Mouse (Mus musculus): ENCODE measurements around the gene Ccl6.

The Ccl6 gene

GRCm38 (mm10) chr11:83597796-83598195 lies 4.9 kb upstream of the Ccl6 start:
- no peak for DNase-seq (ENCODE audit: extremely low read depth, low read depth)

DNA sequence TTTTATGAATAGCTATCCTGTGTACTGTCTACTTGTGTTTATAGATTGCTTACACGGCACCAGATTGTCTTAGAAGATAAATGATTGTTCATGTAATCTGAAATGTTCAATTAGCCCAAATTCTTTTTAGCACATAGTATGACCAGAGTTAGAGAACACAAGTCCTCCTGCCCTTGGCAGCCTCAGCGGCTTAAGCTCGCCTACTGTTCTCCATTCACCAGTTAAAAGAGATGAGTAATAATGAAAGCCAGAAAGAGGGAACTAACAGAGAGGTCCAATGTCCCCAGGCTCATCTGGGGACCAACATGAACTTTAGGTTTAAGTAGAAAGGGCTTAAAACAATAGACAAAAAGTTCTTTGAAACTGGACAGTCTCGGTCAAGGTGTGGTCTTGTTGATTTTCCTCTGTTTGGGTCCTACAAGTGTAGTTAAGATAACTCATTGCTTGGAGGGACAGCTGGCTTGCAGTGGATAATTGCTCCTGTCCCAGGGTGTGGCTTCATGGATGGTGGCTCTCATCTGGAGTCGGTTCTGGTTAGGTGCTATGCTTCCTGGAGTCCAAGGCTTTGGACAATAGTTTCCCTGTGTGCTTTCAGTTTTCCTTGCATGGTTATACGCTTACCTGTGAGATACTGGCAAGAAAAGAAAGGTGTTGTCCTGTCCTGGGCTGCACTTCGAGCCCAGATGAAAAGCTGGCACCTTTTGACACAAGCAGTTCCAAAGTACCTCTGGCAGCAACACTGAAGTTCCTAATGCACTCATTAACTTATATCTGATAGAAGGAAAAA lies 3.0 kb upstream of the Ccl6 start:
- DNase-seq (ENCODE audit: extremely low read depth, low read depth) = no peak

DNA sequence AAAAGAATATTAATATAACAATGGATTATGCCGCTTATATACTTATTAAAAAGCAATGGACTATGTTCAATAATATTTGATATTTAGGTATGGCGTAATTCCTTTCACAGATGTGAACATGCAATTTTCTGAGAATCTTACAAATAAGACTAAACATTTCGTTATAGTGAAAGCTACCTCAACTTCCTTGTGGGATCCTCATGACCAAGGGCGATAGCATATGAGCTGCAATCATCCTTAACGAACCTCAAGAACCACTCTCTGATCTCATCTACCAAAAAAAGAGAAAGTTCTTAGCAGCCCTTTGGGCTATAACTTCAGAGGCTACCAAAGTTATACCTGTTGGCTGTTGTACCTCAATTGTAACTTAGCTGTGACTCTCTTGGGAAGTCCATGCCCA lies 566 bp upstream of the Ccl6 start:
- no peak for DNase-seq (ENCODE audit: extremely low read depth, low read depth)

GRCm38 (mm10) chr11:83584232-83584631 lies 8.7 kb downstream of the Ccl6 start:
- no peak for DNase-seq (ENCODE audit: extremely low read depth, low read depth)

DNA sequence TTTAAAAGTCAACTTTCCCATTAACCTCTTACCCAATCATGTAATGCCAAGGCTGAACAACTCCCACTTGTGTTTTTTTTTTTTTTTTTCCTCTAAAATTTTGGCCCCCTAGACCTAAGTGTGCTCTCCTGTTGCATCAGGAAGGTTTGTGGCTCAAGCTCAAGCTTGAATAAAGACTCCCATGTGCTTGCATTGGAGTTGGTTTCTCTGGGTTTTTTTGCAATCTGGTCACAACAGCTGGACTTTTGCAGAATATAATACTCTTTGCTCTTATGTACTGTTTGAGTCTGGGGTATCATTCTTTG lies 9.5 kb downstream of the Ccl6 start:
- no peak for DNase-seq (ENCODE audit: extremely low read depth, low read depth)

GRCm38 (mm10) chr11:83582626-83583449 lies 10.0 kb downstream of the Ccl6 start:
- no peak for DNase-seq (ENCODE audit: extremely low read depth, low read depth)

DNA sequence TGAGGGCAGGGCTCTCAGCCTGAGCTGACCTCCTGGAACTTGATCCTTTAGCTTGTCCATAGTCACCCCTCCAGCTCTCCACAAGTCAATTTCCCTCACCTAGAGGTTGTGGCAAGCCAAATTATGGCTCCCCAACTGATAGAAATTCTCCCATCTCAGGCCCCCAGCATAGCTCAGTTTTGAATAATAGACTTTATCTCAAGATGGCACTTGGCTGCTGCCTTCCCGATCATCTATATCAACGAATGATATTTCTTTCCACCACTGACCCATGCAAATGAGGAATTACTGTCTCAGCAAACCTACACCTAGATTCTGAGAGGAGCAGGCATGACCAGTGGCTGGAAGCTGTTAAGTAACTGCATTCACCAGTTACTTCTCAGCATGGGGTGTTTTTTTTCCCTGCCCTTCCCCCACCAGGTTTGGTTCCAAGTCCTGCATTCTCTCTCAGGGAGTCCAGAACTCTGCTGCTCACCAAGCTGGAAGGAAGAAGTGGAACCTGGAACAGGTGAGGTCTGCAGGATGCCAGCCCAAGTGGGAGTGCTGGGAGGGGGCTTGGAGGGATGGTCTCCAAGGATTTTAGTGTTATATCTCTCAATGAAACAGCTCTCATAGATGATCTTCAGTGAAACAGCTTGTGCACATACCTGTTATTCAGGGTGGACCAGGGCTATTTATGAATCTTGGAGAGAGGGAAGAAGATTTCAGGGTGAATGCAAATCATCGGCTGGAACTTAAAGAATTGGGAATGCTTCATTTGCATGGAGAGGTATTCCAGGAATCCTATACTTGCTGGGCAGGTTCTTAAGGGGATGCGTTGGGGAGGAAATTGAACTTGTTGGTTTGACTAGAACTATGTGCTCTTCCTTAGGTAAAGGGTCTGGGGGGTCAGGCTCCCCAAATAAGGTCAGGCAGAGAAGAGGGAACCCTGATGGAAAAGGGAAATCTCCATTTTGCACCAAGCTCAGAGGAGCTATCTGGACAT lies 11.0 kb downstream of the Ccl6 start:
- DNase-seq (ENCODE audit: extremely low read depth, low read depth) = no peak

- no peak for DNase-seq (ENCODE audit: extremely low read depth, low read depth)
These were observed 12.1 kb downstream of the Ccl6 start for GRCm38 (mm10) chr11:83580699-83581232.

GRCm38 (mm10) chr11:83578999-83579398 lies 13.9 kb downstream of the Ccl6 start:
- DNase-seq (ENCODE audit: extremely low read depth, low read depth) = no peak

GRCm38 (mm10) chr11:83578186-83578760 lies 14.6 kb downstream of the Ccl6 start, which contains the start of gene Ccl9:
Ccl9 (minus strand) TSS chr11:83578636.
- no peak for DNase-seq (ENCODE audit: extremely low read depth, low read depth)

DNA sequence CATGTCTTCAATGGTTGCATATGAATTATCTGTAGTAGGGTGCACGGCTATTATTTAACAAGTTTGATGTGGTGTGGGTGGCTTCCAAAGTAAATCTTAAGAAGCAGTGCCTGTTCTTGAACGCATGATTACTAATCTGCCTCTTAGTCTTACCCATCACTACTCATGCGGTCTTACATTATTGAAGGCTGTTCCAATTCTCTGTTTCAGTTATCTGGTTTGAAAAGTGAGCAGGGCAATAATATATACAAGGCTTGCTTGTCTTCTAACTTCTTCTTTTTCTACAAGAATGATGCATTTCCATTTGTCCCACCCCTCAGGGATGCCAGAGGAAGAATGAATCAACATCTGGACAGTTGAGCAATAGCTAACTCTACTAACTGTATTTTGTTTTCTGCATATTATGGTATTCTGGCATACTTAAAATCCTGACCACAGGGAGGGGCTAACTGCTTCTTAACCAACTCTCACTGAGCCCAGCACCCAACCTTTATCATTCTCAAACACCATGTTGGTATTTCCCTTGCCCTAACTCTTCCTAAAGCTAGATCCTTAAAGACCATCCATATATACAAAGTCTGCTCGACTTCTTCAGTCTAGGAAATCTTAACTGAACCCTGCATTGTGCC lies 15.8 kb downstream of the Ccl6 start:
- DNase-seq (ENCODE audit: extremely low read depth, low read depth) = peak; percentile 89

DNA sequence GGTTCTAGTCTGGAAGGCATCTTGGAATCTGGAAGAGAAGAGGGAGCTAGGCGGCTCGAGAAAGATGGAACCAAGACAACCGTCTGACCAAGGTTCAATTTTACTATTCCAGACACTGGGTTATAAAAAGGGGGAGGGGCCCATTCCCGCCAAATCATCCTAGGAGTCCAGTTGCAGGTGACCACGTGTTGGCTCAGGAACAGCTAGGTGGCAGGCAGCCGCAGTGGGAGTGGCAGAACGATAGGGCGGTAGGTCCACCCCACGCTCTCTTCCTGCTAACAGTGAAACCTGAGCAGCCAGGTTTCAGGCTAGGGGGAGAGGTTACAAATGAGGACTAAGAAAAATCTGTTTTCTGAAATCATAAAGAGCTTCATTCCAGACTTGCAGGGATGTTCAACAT lies 20.1 kb downstream of the Ccl6 start:
- DNase-seq (ENCODE audit: extremely low read depth, low read depth) = no peak

GRCm38 (mm10) chr11:83572223-83572622 lies 20.7 kb downstream of the Ccl6 start:
- peak; percentile 94 for DNase-seq (ENCODE audit: extremely low read depth, low read depth)

GRCm38 (mm10) chr11:83570189-83570588 lies 22.7 kb downstream of the Ccl6 start:
- DNase-seq (ENCODE audit: extremely low read depth, low read depth) = no peak

DNA sequence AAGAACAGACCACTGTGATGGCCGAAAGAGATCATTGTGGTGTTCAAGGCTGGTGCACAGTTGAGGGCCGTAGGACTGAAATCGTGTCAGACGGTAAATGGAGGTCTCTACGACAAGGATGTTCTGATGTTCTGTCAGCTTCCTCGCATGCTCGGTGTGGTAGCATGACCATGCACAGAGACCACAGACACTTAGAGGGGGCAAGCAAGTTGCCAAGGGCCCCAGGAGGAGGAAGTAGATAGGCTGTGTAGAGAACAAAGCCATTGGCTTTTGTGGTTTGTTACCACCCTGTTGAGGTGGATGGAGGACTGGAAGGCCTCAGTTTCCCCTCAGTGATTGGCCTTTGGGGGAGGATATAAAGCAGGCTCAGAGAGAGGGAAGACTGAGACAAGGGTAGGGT lies 23.6 kb downstream of the Ccl6 start:
- DNase-seq (ENCODE audit: extremely low read depth, low read depth) = peak; percentile 66

GRCm38 (mm10) chr11:83568786-83569185 lies 24.1 kb downstream of the Ccl6 start:
- no peak for DNase-seq (ENCODE audit: extremely low read depth, low read depth)

GRCm38 (mm10) chr11:83568061-83568460 lies 24.8 kb downstream of the Ccl6 start:
- no peak for DNase-seq (ENCODE audit: extremely low read depth, low read depth)

GRCm38 (mm10) chr11:83567311-83567710 lies 25.6 kb downstream of the Ccl6 start:
- DNase-seq (ENCODE audit: extremely low read depth, low read depth) = no peak

DNA sequence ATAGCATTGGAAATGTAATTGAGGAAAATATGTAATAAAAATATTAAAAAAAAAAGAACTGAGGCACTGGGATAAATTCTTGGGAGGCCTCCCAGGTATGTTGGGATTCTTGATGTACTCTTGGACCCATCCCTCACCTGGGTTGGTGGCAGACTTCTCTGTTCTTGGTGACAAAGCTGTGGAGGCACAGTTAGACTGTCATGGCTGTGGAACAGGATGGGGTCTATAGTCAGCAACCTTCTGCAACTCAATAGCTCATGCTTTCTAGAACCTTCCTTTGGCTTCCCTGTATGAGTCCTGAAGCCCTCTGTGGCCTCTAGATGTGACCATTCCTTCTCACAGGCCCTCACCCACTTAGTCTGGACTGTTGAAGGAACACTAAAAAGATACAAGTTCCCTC lies 26.3 kb downstream of the Ccl6 start:
- DNase-seq (ENCODE audit: extremely low read depth, low read depth) = no peak

- DNase-seq (ENCODE audit: extremely low read depth, low read depth) = no peak
These were observed 29.1 kb downstream of the Ccl6 start for GRCm38 (mm10) chr11:83563754-83564153.
